Mouse (Mus musculus): Measurements from ENCODE around the gene Gm10272. TPM values are rescaled to one million over a fixed set of nuclear protein-coding genes. Genes with fewer than 3 reads are reported as not detected.
"Not testable (repeated sequence)": the region's sequence is repeated elsewhere in the genome, so short reads cannot be mapped to it uniquely, and the experiment has no call there.

The Gm10272 gene
- polyA plus RNA-seq, 1 experiment from 2014 or later, result not detected

GRCm38 (mm10) chr10:77687021-77687420 lies 19.4 kb upstream of the Gm10272 start:
- no peak overlapping the region for H3K27ac ChIP-seq (replicated peaks)
- peaks cover 68% of the 10 kb centered on the region for H3K27me3 ChIP-seq (ENCODE audit: low read depth, poor library complexity, severe bottlenecking)
- no peaks in the 10 kb centered on the region for H3K36me3 ChIP-seq
- H3K4me1 ChIP-seq, result peaks cover 44% of the 10 kb centered on the region
- H3K9me3 ChIP-seq (replicated peaks), result no peaks in the 10 kb centered on the region
- WGBS, result 29% methylated on average over 10 of the region's 10 CpGs
- H3K4me3 ChIP-seq, result no peak overlapping the region
- DNase-seq (ENCODE audit: low spot score), result no peak

- not testable (repeated sequence) for H3K36me3 ChIP-seq; H3K27ac ChIP-seq (replicated peaks); H3K4me3 ChIP-seq; H3K9me3 ChIP-seq (replicated peaks); DNase-seq (ENCODE audit: low spot score)
- Histone ChIP-seq H3K4me1 (peaks cover 34% of the 10 kb centered on the region), H3K27me3 (ENCODE audit: low read depth, poor library complexity, severe bottlenecking) (peaks cover 39% of the 10 kb centered on the region)
- 77% methylated on average over 3 of the region's 3 CpGs for WGBS
These were observed 16.0 kb upstream of the Gm10272 start, which contains the start of gene Gm19402 for GRCm38 (mm10) chr10:77690356-77690807. Gene Gm19402 (minus strand): TSS chr10:77690757.

GRCm38 (mm10) chr10:77697133-77697532 lies 9.3 kb upstream of the Gm10272 start, which contains the start of gene Gm9508:
Gene Gm9508 (minus strand): TSS chr10:77697233.
- 37% methylated on average over 4 of the region's 4 CpGs for WGBS
- no peaks in the 10 kb centered on the region for H3K36me3 ChIP-seq
- H3K27ac ChIP-seq (replicated peaks), result no peak within 1 kb of the TSS
- no peaks in the 10 kb centered on the region; the same call in 1 of the 2 replicates for H3K9me3 ChIP-seq (replicated peaks)
- no peaks in the 10 kb centered on the region for H3K27me3 ChIP-seq (ENCODE audit: low read depth, poor library complexity, severe bottlenecking)
- no peak within 1 kb of the TSS for H3K4me3 ChIP-seq
- peaks cover 2% of the 10 kb centered on the region; the same call in 1 of the 2 replicates for H3K4me1 ChIP-seq
- no peak for DNase-seq (ENCODE audit: low spot score)

- Histone ChIP-seq H3K36me3 (no peaks in the 10 kb centered on the region), H3K27me3 (ENCODE audit: low read depth, poor library complexity, severe bottlenecking) (no peaks in the 10 kb centered on the region), H3K4me3 (no peak overlapping the region), H3K9me3 (replicated peaks) (peaks cover 22% of the 10 kb centered on the region; the same call in 1 of the 2 replicates), H3K27ac (replicated peaks) (no peak overlapping the region), H3K4me1 (no peaks in the 10 kb centered on the region)
- 82% methylated on average over 3 of the region's 3 CpGs for WGBS
- DNase-seq (ENCODE audit: low spot score), result no peak
These were observed 3.4 kb downstream of the Gm10272 start for GRCm38 (mm10) chr10:77709831-77710230.

GRCm38 (mm10) chr10:77711157-77711556 lies 4.7 kb downstream of the Gm10272 start, which contains the start of gene Gm10024:
Gene Gm10024 (plus strand): TSS chr10:77711457.
- not testable (repeated sequence) for H3K36me3 ChIP-seq; H3K4me1 ChIP-seq; DNase-seq (ENCODE audit: low spot score); H3K9me3 ChIP-seq (replicated peaks); H3K27me3 ChIP-seq (ENCODE audit: low read depth, poor library complexity, severe bottlenecking); H3K27ac ChIP-seq (replicated peaks); H3K4me3 ChIP-seq

GRCm38 (mm10) chr10:77713734-77714133 lies 7.3 kb downstream of the Gm10272 start:
- Histone ChIP-seq H3K4me3 (no peak overlapping the region), H3K9me3 (replicated peaks) (no peaks in the 10 kb centered on the region; the same call in 1 of the 2 replicates), H3K4me1 (no peaks in the 10 kb centered on the region), H3K36me3 (no peaks in the 10 kb centered on the region), H3K27me3 (ENCODE audit: low read depth, poor library complexity, severe bottlenecking) (no peaks in the 10 kb centered on the region), H3K27ac (replicated peaks) (no peak overlapping the region)
- 79% methylated on average over 4 of the region's 4 CpGs for WGBS
- no peak for DNase-seq (ENCODE audit: low spot score)

GRCm38 (mm10) chr10:77715507-77715906 lies 9.1 kb downstream of the Gm10272 start, which contains the start of gene Gm10142:
Gene Gm10142 (plus strand): TSS chr10:77715807.
- H3K4me3 ChIP-seq, result no peak within 1 kb of the TSS
- H3K9me3 ChIP-seq (replicated peaks), result no peaks in the 10 kb centered on the region; the same call in 1 of the 2 replicates
- no peaks in the 10 kb centered on the region for H3K27me3 ChIP-seq (ENCODE audit: low read depth, poor library complexity, severe bottlenecking)
- no peak for DNase-seq (ENCODE audit: low spot score)
- H3K4me1 ChIP-seq, result no peaks in the 10 kb centered on the region
- H3K27ac ChIP-seq (replicated peaks), result no peak within 1 kb of the TSS
- no peaks in the 10 kb centered on the region for H3K36me3 ChIP-seq
- 89% methylated on average over 1 of the region's 1 CpGs for WGBS

DNA sequence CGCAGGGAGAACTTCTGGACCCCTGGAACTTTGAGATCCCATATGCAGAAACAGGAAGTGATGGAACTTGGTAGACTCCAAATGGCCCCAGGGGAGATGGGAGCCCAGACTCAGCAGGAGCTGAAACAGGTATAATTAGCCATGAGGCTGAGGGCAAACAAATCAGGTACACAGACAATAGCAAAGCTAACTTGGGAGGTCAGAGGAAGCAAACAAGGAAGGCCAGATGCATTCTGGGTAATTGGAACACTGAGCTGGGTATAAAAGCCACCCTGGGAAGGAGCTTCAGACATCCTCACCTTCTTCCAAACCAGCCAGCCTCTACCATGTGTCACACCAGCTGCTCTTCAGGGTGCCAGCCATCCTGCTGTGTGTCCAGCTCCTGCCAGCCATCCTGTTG lies 13.9 kb downstream of the Gm10272 start, which contains the start of gene Krtap12-1:
Gene Krtap12-1 (plus strand): TSS at position 301 of the 400 bp plus-strand sequence.
- not testable (repeated sequence) for H3K27ac ChIP-seq (replicated peaks); H3K36me3 ChIP-seq; H3K27me3 ChIP-seq (ENCODE audit: low read depth, poor library complexity, severe bottlenecking); H3K4me3 ChIP-seq; H3K4me1 ChIP-seq; H3K9me3 ChIP-seq (replicated peaks); DNase-seq (ENCODE audit: low spot score)
- WGBS, result 89% methylated on average over 1 of the region's 1 CpGs

- H3K4me1 ChIP-seq, result no peaks in the 10 kb centered on the region
- no peak for DNase-seq (ENCODE audit: low spot score)
- no peak overlapping the region for H3K4me3 ChIP-seq
- WGBS, result 78% methylated on average over 8 of the region's 8 CpGs
- H3K36me3 ChIP-seq, result no peaks in the 10 kb centered on the region
- H3K27ac ChIP-seq (replicated peaks), result no peak overlapping the region
- H3K27me3 ChIP-seq (ENCODE audit: low read depth, poor library complexity, severe bottlenecking), result no peaks in the 10 kb centered on the region
- H3K9me3 ChIP-seq (replicated peaks), result no peaks in the 10 kb centered on the region; the same call in 1 of the 2 replicates
These were observed 18.4 kb downstream of the Gm10272 start for GRCm38 (mm10) chr10:77724855-77725254.

DNA sequence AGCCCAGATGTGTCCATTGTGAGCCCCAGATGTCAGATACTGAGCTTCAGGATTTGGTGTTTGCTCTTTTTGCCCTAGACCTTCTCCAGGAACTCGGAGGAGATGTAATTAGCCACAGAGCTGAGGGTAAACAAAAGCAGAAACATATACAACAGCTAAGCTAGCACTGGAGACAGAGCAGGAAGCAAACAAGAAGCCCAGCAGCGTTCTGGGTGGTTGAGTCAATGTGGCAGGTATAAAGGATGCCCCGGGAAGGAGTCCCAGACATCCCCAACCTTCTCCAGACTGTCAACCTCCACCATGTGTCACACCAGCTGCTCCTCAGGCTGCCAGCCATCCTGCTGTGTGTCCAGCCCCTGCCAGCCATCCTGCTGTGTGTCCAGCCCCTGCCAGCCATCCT lies 19.8 kb downstream of the Gm10272 start, which contains the start of gene Gm10100:
Gene Gm10100 (plus strand): TSS at position 301 of the 400 bp plus-strand sequence.
- no peak within 1 kb of the TSS for H3K27ac ChIP-seq (replicated peaks)
- H3K36me3 ChIP-seq, result no peaks in the 10 kb centered on the region
- no peaks in the 10 kb centered on the region for H3K4me1 ChIP-seq
- no peaks in the 10 kb centered on the region for H3K9me3 ChIP-seq (replicated peaks)
- no peaks in the 10 kb centered on the region for H3K27me3 ChIP-seq (ENCODE audit: low read depth, poor library complexity, severe bottlenecking)
- 41% methylated on average over 3 of the region's 3 CpGs for WGBS
- no peak for DNase-seq (ENCODE audit: low spot score)
- no peak within 1 kb of the TSS for H3K4me3 ChIP-seq

DNA sequence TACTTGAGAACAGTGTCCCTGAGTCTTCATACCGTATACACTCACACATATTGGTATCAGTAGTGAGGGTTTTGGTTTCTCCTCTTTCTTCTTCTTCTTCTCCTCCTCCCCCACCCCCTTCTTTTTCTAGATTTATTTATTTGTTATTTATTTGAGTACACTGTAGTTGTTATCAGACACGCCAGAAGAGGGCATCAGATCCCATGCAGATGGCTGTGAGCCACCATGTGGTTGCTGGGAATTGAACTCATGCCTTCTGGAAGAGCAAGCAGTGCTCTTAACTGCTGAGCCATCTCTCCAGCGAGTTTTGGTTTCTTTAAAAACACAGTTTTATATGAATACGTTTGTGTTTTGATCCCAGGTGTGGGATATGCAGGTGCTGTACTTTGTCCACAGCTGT lies 21.9 kb downstream of the Gm10272 start:
- H3K36me3 ChIP-seq, result no peaks in the 10 kb centered on the region

DNA sequence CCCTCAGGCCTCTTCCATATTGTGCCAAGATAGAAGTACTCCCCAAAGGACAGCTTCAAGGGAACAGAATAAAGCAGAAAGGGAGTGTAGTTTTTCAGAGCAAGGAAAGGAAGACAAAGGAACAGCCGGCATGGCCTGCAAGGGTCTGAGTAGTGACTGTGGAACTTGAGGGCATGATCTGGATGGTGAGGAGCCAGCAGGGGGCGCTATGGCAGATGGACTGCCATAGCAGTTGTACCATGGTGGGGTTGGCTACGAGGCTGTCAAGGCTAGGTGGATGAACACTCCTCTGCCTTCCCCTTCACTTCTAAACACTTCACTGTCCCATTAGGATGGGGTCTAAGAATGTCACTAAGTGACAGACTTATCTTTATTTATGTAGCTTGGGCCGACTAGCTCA lies 22.8 kb downstream of the Gm10272 start:
- H3K27me3 ChIP-seq (ENCODE audit: low read depth, poor library complexity, severe bottlenecking), result no peaks in the 10 kb centered on the region
- no peaks in the 10 kb centered on the region for H3K4me1 ChIP-seq
- H3K9me3 ChIP-seq (replicated peaks), result no peaks in the 10 kb centered on the region
- WGBS, result 53% methylated on average over 4 of the region's 4 CpGs
- no peaks in the 10 kb centered on the region for H3K36me3 ChIP-seq
- DNase-seq (ENCODE audit: low spot score), result peak; percentile 22
- H3K27ac ChIP-seq (replicated peaks), result no peak overlapping the region
- no peak overlapping the region for H3K4me3 ChIP-seq

More for the DNA sequence above, 21.9 kb downstream of the Gm10272 start:
- Histone ChIP-seq H3K4me3 (no peak overlapping the region), H3K4me1 (no peaks in the 10 kb centered on the region), H3K9me3 (replicated peaks) (no peaks in the 10 kb centered on the region), H3K27me3 (ENCODE audit: low read depth, poor library complexity, severe bottlenecking) (no peaks in the 10 kb centered on the region), H3K27ac (replicated peaks) (no peak overlapping the region)
- 66% methylated on average over 4 of the region's 4 CpGs for WGBS
- DNase-seq (ENCODE audit: low spot score), result no peak

GRCm38 (mm10) chr10:77735928-77736327 lies 29.5 kb downstream of the Gm10272 start:
- WGBS, result 86% methylated on average over 1 of the region's 1 CpGs
- no peaks in the 10 kb centered on the region for H3K27me3 ChIP-seq (ENCODE audit: low read depth, poor library complexity, severe bottlenecking)
- no peak overlapping the region for H3K4me3 ChIP-seq
- no peak for DNase-seq (ENCODE audit: low spot score)
- H3K9me3 ChIP-seq (replicated peaks), result peaks cover 8% of the 10 kb centered on the region
- H3K4me1 ChIP-seq, result peaks cover 24% of the 10 kb centered on the region
- H3K27ac ChIP-seq (replicated peaks), result no peak overlapping the region
- no peaks in the 10 kb centered on the region for H3K36me3 ChIP-seq
